Mouse (Mus musculus): ENCODE data around the gene Ptgr2.
A peak's percentile ranks its signal among the peaks of the same experiment; 100 is the strongest.
"Not testable (repeated sequence)": the region's sequence is repeated elsewhere in the genome, so short reads cannot be mapped to it uniquely, and the experiment has no call there.

Gene Ptgr2

GRCm38 (mm10) chr12:84284885-84285592 is at the start of gene Ptgr2:
Ptgr2 (plus strand) TSS chr12:84285232.
- DNase-seq (ENCODE audit: low spot score): peak; percentile 92

DNA sequence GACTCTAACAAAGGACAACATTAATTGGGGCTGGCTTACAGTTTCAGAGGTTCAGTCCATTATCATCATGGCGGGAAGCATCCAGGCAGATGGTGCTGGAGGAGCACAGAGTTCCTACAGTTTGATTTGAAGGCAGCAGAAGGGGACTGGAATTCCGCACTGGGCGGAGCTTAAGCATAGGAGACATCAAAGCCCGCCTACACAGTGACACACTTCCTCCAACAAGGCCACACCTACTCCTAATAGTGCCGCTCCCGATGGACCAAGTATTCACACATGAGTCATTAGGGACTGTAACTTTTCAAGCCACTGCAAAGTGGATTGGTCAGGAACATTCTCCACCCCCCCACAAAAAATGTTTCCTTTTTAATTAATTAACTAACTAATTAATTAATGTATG is 49.5 kb upstream of the Ptgr2 start:
- DNase-seq (ENCODE audit: low spot score): no peak

- no peak for DNase-seq (ENCODE audit: low spot score)
These were observed 48.9 kb upstream of the Ptgr2 start for GRCm38 (mm10) chr12:84235981-84236752.

DNA sequence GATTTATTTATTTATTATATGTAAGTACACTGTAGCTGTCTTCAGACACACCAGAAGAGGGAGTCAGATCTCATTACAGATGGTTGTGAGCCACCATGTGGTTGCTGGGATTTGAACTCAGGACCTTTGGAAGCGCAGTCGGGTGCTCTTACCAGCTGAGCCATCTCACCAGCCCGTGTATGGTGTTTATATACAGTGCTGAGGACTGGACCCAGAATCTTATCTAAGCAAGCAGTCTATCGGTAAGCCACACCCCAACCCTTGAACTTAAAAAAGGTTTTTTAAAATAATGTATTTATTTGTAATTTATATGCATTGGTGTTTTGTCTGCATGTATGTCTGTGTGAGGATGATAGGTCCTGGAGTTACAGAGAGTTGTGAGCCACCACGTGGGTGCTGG is 48.0 kb upstream of the Ptgr2 start:
- not testable (repeated sequence) for DNase-seq (ENCODE audit: low spot score)

DNA sequence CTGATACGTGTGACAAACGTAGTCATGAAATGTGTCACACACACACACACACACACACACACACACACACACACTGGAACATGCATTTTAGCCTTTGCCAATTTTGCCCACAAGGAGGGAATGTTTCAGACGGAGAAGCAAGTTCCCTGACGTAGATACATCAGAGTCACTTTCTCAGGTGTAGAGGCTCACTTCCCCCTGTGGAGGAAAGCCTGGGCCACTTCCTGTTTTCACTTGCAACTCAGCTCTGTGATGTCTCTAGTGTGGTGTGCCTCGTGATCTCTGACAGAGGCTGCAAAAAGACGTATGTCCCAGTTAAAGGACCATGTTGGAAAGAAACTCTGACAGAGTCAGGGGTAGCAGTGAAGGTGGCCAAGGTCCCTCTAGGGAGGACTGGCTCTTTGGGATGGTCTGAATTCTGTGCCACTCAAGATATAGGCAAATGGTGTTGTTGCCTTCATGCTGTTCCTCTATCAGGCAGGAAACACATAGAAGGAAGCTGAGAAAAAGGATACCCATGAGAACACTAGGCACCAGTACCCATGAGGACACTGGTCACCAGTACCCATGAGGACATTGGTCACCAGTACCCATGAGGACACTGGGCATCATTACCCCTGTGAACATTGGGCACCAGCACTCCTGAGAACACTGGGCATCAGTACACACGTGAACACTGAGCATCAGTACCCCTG is 41.8 kb upstream of the Ptgr2 start:
- DNase-seq (ENCODE audit: low spot score): no peak

GRCm38 (mm10) chr12:84245683-84246082 is 39.3 kb upstream of the Ptgr2 start:
- no peak for DNase-seq (ENCODE audit: low spot score)

DNA sequence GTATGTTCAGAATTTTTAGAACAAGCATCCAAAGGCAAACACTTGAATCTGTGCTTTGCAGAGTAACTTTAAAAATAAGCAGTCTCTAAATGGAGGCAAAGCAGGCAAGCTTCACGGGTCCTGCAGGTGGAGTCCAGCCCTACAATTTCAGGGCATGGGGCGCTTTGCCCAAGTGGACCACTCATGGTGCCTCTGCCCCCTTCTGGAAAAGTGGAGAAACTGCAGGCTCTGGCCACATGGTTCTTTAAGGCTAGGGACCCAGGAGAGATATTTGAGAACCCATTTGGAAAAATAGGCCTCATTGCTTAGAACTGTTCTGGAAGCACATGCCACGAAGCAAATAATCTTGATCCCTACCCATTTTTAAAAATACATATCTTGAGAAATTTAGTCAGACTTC is 35.8 kb upstream of the Ptgr2 start:
- DNase-seq (ENCODE audit: low spot score): peak; percentile 74

GRCm38 (mm10) chr12:84252811-84253210 is 32.2 kb upstream of the Ptgr2 start:
- DNase-seq (ENCODE audit: low spot score): no peak

DNA sequence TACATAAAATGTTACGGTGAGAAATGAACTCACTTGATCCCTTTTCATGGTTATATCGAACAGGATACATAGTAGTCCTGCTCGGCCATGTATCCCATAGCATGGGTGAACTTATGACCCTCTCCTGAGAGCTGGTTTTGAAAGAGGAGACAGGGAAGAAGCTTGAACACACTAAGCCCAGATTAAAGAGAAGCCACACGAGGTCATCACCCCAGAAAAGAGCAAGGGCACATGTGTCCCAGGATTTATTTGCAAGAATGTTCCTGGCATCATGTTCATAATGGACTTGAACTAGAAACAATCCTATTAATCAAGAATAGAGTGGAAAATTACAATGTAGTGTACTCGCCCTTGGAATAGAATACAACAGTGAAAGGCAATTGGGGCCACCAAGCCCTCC is 30.1 kb upstream of the Ptgr2 start:
- DNase-seq (ENCODE audit: low spot score): no peak

DNA sequence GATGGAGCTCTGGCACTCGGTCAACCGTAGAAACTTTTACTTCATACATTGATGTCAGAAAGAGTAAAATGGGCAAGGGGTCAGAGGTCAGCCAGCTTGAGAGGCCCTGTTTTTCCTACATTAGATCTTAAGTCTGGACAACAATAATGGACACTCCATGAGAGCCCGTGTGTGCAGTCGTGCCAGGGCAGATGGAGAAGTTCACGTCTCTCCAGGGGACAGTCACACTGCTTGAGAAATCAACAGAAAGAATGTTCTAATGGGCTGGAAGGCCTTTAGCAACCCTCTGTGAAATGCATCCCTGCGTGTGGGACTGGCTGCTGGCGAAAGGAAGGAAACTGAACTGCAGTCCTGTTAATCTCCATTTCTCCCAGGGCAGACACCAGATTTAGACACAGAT is 24.7 kb upstream of the Ptgr2 start:
- no peak for DNase-seq (ENCODE audit: low spot score)

- no peak for DNase-seq (ENCODE audit: low spot score)
These were observed 17.8 kb upstream of the Ptgr2 start for GRCm38 (mm10) chr12:84267264-84267663.

GRCm38 (mm10) chr12:84273366-84273765 is 11.7 kb upstream of the Ptgr2 start:
- no peak for DNase-seq (ENCODE audit: low spot score)

DNA sequence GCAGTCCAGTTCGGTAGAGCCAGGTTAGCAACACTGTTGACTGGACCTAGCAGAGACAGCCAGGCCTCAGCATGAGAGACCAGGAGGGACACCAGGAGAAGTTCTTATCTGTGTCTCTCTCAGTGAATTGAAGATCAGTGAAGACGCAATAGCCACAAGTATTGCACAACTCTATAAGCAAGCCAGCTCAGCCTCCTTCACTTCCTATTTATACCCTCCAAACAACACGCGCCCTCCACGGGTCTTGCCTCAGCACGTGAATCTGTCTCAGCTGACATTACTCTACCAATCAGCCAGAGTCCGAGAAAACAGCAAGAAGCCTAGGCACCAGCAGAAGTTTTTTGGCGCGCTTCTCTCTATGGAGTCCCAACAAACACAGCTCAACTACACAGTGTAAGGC is 9.7 kb upstream of the Ptgr2 start:
- DNase-seq (ENCODE audit: low spot score): no peak

DNA sequence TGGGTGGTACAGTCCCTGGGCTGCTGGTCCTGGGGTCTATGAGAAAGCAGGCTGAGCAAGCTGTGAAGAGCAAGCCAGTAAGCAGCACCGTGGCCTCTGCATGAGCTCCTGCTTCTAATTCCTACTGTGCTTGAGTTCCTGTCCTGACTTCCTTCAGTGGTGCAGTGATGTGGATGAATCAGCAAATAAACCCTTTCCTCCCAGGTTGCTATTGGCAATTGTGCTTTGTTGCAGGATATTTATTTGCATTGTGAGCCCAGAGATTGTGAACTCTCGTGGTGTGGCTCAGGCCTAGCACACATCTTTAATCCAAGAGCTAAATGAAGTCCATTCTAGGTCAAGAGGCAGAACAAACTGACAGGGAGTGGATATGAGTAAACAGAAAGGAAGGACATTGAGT is 8.7 kb upstream of the Ptgr2 start:
- no peak for DNase-seq (ENCODE audit: low spot score)

DNA sequence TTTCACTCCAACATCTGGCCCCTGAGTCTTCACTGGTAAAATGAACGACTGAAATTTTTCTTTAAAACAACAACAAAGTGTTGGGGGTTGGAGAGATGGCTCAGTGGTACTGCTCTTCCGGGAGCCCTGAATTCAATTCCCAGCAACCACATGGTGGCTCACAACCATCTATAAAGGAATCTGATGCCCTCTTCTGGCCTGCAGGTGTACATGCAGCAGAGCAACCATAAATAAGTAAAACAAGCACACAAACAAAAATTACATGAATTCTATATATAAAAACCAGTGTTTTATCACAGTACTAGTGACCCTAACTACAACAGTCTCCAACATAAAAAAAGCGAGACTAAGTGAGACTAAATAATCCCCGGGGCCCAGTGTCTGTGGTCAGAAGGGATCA is 8.2 kb upstream of the Ptgr2 start:
- DNase-seq (ENCODE audit: low spot score): no peak

DNA sequence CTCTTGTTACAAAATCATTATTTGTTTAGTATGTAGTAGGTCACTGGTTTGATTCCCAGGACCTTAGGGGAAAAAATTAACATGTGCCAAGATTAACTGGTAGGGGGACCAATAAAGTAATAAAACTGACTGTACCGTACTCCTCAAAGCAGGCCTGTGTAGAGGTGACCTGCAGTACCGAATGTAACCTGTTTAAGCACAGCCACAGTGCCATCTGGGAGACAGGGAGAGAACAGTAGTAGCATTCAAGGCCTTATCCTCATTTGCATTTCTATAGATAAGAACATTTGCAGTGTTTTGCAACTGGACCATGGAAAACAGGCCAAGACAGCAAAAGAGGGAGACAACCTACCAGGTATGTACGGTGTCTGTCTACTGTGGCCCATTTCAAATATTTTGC is 7.2 kb upstream of the Ptgr2 start:
- no peak for DNase-seq (ENCODE audit: low spot score)

GRCm38 (mm10) chr12:84278901-84279300 is 6.1 kb upstream of the Ptgr2 start:
- no peak for DNase-seq (ENCODE audit: low spot score)

GRCm38 (mm10) chr12:84284391-84284790 is 641 bp upstream of the Ptgr2 start:
- DNase-seq (ENCODE audit: low spot score): no peak

GRCm38 (mm10) chr12:84285593-84285968 is 549 bp downstream of the Ptgr2 start:
- DNase-seq (ENCODE audit: low spot score): no peak

GRCm38 (mm10) chr12:84288461-84288860 is 3.4 kb downstream of the Ptgr2 start:
- DNase-seq (ENCODE audit: low spot score): peak; percentile 75

GRCm38 (mm10) chr12:84297851-84298250 is 12.8 kb downstream of the Ptgr2 start:
- DNase-seq (ENCODE audit: low spot score): no peak

- DNase-seq (ENCODE audit: low spot score): no peak
These were observed 14.2 kb downstream of the Ptgr2 start for GRCm38 (mm10) chr12:84299265-84299664.

GRCm38 (mm10) chr12:84304101-84304500 is 19.1 kb downstream of the Ptgr2 start:
- no peak for DNase-seq (ENCODE audit: low spot score)

Data from testis, postnatal 10 days (tissue).